Mouse (Mus musculus) heart, embryonic 15.5 days (tissue): ENCODE measurements at regions not wholly inside any gene's neighbourhood (a gene's known extent, or its start where the extent isn't known, plus 50 kb on each side); places are given as distances from the start of the nearest gene placed in this dataset.

Source experiments
- ATAC-seq: fragments of 200-750 bp; cut with Nextera tagmentation; replicated peaks from 2 replicates; pipeline ENCODE4 v1.8.0; 2017; ENCODE audit warnings: low read depth, moderate TSS enrichment; ENCODE audit not compliant: insufficient number of reproducible peaks, insufficient read depth, low FRiP score
- H3K27ac ChIP-seq: fragments of 300-500 bp; sonication (generic); 2 replicates; pipeline ENCODE4 v1.5.1; 2015; ENCODE audit warnings: mild to moderate bottlenecking, inconsistent platforms
- H3K27me3 ChIP-seq: fragments of 300-500 bp; sonication (generic); 2 replicates; pipeline ENCODE4 v1.6.1; 2015; ENCODE audit warnings: inconsistent platforms
- H3K36me3 ChIP-seq: fragments of 300-500 bp; sonication (generic); 2 replicates; pipeline ENCODE4 v1.6.1; 2015; ENCODE audit warnings: mild to moderate bottlenecking, inconsistent platforms
- H3K4me1 ChIP-seq: fragments of 300-500 bp; sonication (generic); replicated peaks from 2 replicates; pipeline ENCODE4 v1.6.1; 2015; ENCODE audit warnings: inconsistent platforms
- H3K4me2 ChIP-seq: fragments of 300-500 bp; sonication (generic); 2 replicates; pipeline ENCODE4 v1.6.1; 2015; ENCODE audit warnings: inconsistent platforms, mild to moderate bottlenecking, moderate library complexity
- H3K4me3 ChIP-seq: fragments of 300-500 bp; sonication (generic); 2 replicates; pipeline ENCODE4 v1.5.1; 2015; ENCODE audit warnings: mild to moderate bottlenecking, inconsistent platforms
- H3K9ac ChIP-seq: fragments of 300-500 bp; sonication (generic); 2 replicates; pipeline ENCODE4 v1.6.1; 2015; ENCODE audit warnings: mild to moderate bottlenecking, inconsistent platforms
- H3K9me3 ChIP-seq: fragments of 300-500 bp; sonication (generic); replicated peaks from 2 replicates; pipeline ENCODE4 v1.6.1; 2016; ENCODE audit warnings: inconsistent platforms
- WGBS: fragments of 180-500 bp; shearing (Covaris S2); methylation state at CpG from one replicate; pipeline ENCODE4 v1.1.7; 2015; ENCODE audit warnings: mixed read lengths; 5-methylcytosine and 5-hydroxymethylcytosine counted together

DNA sequence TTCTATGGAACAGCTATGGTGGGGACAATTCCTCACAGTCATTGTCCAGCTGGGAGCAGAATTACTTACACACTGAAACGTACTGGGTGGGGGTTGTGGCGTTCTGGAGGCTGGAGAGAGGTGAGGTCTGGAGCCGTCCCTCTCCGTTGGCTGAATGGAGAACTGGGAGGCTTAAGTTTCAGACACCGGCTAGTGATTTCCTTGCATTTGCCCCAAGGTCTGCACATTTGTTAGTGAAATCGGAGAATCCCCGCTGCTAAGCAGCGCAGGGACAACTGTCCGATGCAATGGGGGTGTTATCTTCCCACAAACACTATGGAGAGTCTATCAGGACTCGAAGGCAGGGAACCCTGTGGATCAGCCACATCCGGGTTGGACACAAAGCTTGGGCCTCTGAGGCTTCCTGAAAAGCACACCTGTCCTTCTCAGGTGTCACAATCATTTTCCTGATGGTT lies 130.1 kb upstream of the Krr1 start:
- Histone ChIP-seq H3K4me3 (no peak overlapping the region), H3K27ac (no peak overlapping the region), H3K27me3 (no peaks in the 10 kb centered on the region), H3K9ac (no peak overlapping the region), H3K9me3 (no peaks in the 10 kb centered on the region), H3K36me3 (no peaks in the 10 kb centered on the region), H3K4me2 (no peak overlapping the region), H3K4me1 (peaks cover 3% of the 10 kb centered on the region; the same call in 1 of the 2 replicates)
- 59% methylated on average over 11 of the region's 11 CpGs for WGBS
- no peak for ATAC-seq

DNA sequence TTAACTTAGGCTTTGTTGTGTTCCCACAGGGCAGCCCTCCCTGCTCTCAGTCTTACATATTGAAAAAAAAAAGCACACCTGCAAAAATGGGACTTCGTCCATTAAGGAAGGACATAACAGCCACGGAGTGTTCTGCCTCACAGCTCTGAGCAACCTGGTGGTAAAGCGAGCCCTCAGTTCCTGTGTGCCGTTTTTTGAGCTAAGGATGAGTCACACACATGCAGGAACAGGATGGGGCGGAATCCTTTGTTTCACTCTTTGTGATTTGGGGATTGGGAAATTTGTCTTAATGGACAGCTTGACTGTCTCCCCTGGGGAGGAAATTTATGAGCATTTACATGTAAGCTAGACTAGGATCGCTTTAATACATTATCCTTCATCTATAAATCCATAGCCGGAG lies 129.6 kb upstream of the Krr1 start:
- Histone ChIP-seq H3K27me3 (no peaks in the 10 kb centered on the region), H3K4me1 (peaks cover 3% of the 10 kb centered on the region; the same call in 1 of the 2 replicates), H3K4me2 (no peak overlapping the region), H3K9me3 (no peaks in the 10 kb centered on the region), H3K9ac (no peak overlapping the region), H3K36me3 (no peaks in the 10 kb centered on the region), H3K4me3 (no peak overlapping the region), H3K27ac (no peak overlapping the region)
- WGBS = 57% methylated on average over 7 of the region's 7 CpGs
- ATAC-seq = no peak

DNA sequence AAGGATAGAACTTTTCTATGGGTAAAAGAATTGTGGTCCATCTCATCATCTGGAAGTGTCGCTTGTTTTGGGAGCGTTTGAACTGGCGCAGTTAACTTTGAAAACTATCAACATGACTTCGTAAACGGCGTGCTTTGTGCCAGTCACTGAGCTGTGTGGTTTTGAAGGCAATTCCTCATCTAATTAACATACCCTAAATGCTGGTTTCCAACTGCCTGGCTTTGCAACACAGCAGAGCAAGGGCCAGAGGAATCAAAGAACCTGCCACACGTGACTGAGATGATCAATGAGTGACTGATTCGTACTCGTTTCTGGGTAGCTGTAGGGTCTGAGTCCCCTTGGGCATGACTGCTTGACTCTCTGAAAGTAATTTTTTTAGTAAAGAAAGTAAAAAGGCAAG lies 129.2 kb upstream of the Krr1 start:
- no peak for ATAC-seq
- Histone ChIP-seq H3K27me3 (no peaks in the 10 kb centered on the region), H3K4me3 (no peak overlapping the region), H3K9ac (no peak overlapping the region), H3K36me3 (no peaks in the 10 kb centered on the region), H3K27ac (no peak overlapping the region), H3K4me2 (no peak overlapping the region), H3K9me3 (no peaks in the 10 kb centered on the region), H3K4me1 (peaks cover 3% of the 10 kb centered on the region; the same call in 1 of the 2 replicates)
- WGBS = 79% methylated on average over 9 of the region's 9 CpGs

DNA sequence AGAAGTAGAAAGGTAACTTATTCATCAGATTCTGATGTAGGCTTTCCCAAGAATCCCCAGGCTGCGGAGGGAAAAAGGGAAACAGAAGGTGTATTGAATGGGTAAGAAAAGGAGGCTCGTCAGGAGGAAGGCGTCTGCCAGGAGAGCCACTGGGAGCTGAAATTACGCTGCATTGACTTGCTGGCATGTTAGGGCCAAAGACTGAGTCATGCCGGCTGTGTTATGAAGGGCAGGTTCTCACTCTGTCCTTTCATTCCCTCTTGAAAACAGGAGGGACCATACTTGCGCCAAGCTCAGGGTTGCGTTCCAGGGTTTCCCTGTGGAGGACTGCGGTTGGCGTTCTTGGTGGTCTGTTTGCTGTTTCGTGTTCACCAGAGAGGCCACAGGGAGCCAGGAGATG lies 128.3 kb upstream of the Krr1 start:
- Histone ChIP-seq H3K27me3 (no peaks in the 10 kb centered on the region), H3K9me3 (no peaks in the 10 kb centered on the region), H3K4me2 (no peak overlapping the region), H3K27ac (no peak overlapping the region), H3K36me3 (no peaks in the 10 kb centered on the region), H3K9ac (no peak overlapping the region), H3K4me3 (no peak overlapping the region), H3K4me1 (peaks cover 3% of the 10 kb centered on the region; the same call in 1 of the 2 replicates)
- 93% methylated on average over 10 of the region's 10 CpGs for WGBS
- no peak for ATAC-seq

DNA sequence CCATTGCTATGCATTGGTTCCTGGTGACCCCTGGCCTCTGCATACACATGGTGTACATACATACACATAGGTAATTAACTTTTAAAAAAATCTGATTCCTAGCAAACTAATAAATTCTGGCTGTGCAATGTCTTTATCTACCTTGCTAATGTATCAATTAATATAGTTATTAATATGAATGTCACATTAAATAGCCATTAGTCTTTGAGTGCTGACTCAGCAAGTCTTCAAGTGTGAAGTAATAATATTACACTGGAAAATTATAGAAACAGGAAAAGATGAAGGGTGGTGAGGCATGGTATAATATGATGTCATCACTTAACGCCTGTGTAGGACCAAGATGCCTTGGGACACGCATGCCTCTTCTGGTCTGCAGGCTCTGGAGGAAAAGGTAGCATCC lies 126.5 kb upstream of the Krr1 start:
- ATAC-seq = no peak
- Histone ChIP-seq H3K4me1 (peaks cover 3% of the 10 kb centered on the region; the same call in 1 of the 2 replicates), H3K27ac (no peak overlapping the region), H3K27me3 (no peaks in the 10 kb centered on the region), H3K4me2 (no peak overlapping the region), H3K4me3 (no peak overlapping the region), H3K9me3 (no peaks in the 10 kb centered on the region), H3K9ac (no peak overlapping the region), H3K36me3 (no peaks in the 10 kb centered on the region)
- WGBS = 90% methylated on average over 2 of the region's 2 CpGs

DNA sequence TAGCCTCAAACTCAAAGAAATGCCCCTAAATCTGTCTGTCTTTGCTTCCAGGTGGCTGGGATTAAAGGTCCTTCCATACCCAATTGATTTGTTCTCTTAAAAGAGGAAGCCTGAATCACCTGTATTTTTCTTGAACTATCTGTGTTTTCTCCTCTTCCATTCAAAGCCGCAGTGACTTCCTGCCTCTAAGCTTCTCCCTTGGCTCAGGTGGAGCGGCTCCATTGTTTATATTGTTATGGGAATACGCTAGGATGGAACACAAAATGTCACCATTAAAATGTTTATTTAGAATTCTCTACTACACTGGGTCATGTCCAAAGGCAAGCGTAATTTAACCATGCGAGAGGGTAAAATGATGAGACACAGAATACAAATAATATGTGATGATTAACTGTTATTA lies 118.2 kb upstream of the Krr1 start:
- H3K4me2 ChIP-seq = no peak overlapping the region
- WGBS = 82% methylated on average over 5 of the region's 5 CpGs
- no peak for ATAC-seq
- H3K36me3 ChIP-seq = no peaks in the 10 kb centered on the region
- H3K27me3 ChIP-seq = no peaks in the 10 kb centered on the region
- no peak overlapping the region for H3K4me3 ChIP-seq
- no peak overlapping the region for H3K9ac ChIP-seq
- H3K4me1 ChIP-seq = no peaks in the 10 kb centered on the region
- H3K27ac ChIP-seq = no peak overlapping the region
- H3K9me3 ChIP-seq = no peaks in the 10 kb centered on the region

DNA sequence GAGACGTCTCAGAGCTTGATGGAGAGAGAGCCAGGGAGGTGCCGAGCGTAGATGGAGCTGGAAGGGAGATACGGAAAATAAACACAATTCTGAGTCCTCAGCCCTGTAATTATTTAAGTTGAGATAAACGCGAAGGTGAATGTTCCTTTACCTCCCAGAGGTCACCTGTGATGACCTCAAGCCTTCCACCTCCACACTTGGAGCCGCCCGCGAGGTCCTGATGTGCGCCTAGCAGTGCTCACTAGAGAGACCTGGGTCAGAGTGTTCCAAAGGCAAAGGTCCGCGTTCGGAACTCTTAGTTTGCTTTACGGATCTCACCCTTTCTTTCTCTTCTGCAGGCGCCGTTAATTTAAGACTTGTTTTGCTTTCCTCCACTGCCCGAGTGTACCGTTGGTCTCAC lies 117.0 kb upstream of the Krr1 start:
- WGBS = 87% methylated on average over 18 of the region's 18 CpGs

DNA sequence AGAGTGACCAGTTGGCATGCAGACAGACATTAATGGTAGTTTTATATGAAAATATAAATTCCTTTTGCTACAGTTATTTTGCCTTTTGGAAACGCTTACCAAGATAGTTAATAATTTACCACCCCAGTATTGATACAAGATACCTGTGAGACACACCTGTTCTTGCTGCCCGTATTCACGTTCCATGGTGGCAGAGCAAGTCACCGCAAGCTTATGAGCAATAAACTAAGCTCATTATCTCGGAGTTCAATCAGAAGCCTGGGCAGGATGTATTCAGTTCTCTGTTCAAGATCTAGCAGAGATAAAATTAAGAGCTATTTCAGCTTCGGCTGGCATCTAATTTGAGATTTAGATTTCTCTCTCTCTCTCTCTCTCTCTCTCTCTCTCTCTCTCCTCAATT lies 114.1 kb upstream of the Krr1 start:
- no peaks in the 10 kb centered on the region for H3K4me1 ChIP-seq
- no peaks in the 10 kb centered on the region for H3K36me3 ChIP-seq
- ATAC-seq = no peak
- no peak overlapping the region for H3K4me2 ChIP-seq
- H3K9ac ChIP-seq = no peak overlapping the region
- no peaks in the 10 kb centered on the region for H3K27me3 ChIP-seq
- WGBS = 77% methylated on average over 6 of the region's 6 CpGs
- no peaks in the 10 kb centered on the region for H3K9me3 ChIP-seq
- no peak overlapping the region for H3K4me3 ChIP-seq
- no peak overlapping the region for H3K27ac ChIP-seq

More for the DNA sequence above, 117.0 kb upstream of the Krr1 start:
- H3K4me2 ChIP-seq = no peak overlapping the region
- no peak overlapping the region for H3K27ac ChIP-seq
- H3K27me3 ChIP-seq = no peaks in the 10 kb centered on the region
- ATAC-seq = no peak
- H3K4me1 ChIP-seq = no peaks in the 10 kb centered on the region
- H3K9me3 ChIP-seq = no peaks in the 10 kb centered on the region
- no peak overlapping the region for H3K4me3 ChIP-seq
- no peak overlapping the region for H3K9ac ChIP-seq
- H3K36me3 ChIP-seq = no peaks in the 10 kb centered on the region

DNA sequence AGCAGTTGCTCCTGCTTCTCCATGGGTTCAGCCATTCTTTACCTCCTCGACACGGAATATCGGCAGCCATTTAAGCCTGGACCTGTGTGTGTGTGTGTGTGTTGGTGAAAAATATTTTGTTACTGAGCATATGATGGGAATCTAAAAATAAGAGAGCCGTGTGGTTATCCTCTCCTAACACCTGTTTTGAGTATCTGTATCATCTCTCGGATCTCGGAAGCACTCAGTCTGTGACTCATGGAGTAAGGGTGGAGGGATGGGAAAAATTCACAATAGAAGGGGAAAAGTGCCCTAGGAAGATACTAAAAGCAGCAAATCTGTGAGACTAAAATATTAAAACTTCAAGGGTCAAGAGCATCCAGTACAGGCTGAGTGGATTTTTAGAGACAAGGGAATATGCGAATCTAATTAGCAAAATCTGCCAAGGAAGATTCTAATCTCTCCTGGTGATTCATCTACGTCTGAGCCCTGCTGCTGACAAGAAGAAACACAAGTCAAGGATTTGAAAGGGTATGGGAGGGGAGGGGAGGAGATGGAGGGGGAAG lies 107.1 kb upstream of the Krr1 start:
- Histone ChIP-seq H3K4me1 (no peaks in the 10 kb centered on the region; the same call in 1 of the 2 replicates), H3K9me3 (no peaks in the 10 kb centered on the region), H3K27me3 (no peaks in the 10 kb centered on the region), H3K4me3 (no peak overlapping the region), H3K9ac (no peak overlapping the region), H3K27ac (no peak overlapping the region), H3K4me2 (no peak overlapping the region), H3K36me3 (no peaks in the 10 kb centered on the region)
- 71% methylated on average over 8 of the region's 8 CpGs for whole genome bisulfite sequencing
- ATAC-seq = no peak

DNA sequence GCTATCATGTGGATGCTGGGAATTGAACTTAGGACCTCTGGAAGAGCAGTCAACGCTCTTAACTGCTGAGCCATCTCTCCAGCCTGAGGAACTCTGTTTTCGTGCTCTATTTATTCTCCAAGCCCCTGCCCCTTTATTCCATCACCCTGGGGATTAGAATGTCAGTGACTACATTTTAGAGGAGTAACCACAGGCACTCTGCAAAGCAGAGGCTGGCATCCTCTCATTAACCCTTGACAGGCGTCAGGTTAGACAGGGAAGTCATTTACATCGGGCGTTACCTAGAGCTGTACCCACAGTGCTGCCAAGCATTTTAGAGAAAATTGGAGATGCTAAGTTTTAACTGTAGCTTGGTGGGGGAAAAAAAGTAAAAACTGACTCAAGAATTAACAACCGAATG lies 105.4 kb upstream of the Krr1 start:
- Histone ChIP-seq H3K27ac (no peak overlapping the region), H3K4me2 (no peak overlapping the region), H3K4me1 (no peaks in the 10 kb centered on the region; the same call in 1 of the 2 replicates), H3K9ac (no peak overlapping the region), H3K4me3 (no peak overlapping the region), H3K27me3 (no peaks in the 10 kb centered on the region), H3K9me3 (no peaks in the 10 kb centered on the region), H3K36me3 (no peaks in the 10 kb centered on the region)
- WGBS = 54% methylated on average over 6 of the region's 6 CpGs
- no peak for ATAC-seq

DNA sequence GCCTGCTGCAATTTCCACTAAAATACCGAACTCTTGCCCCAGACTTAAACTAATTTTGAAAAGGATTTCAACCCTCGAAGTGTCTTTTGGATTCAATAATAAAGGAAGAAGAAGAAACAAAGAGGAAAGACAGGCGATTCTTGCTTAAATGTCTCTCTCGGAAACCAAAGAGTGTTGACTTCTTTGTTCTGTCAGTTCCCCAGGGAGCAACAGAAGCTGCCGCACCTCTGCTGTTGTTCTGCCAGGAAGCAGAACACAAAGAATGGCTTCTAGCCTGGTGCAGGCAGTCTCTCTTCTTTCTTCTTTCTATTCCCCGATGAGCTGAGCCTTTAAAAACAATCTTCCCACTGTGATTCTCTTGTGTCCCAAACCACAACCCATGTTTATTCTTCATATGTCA lies 104.9 kb upstream of the Krr1 start:
- ATAC-seq = no peak
- no peaks in the 10 kb centered on the region; the same call in 1 of the 2 replicates for H3K4me1 ChIP-seq
- H3K9ac ChIP-seq = no peak overlapping the region
- H3K27ac ChIP-seq = no peak overlapping the region
- no peaks in the 10 kb centered on the region for H3K27me3 ChIP-seq
- no peaks in the 10 kb centered on the region for H3K36me3 ChIP-seq
- 28% methylated on average over 6 of the region's 6 CpGs for WGBS
- H3K9me3 ChIP-seq = no peaks in the 10 kb centered on the region
- H3K4me3 ChIP-seq = no peak overlapping the region
- no peak overlapping the region for H3K4me2 ChIP-seq

DNA sequence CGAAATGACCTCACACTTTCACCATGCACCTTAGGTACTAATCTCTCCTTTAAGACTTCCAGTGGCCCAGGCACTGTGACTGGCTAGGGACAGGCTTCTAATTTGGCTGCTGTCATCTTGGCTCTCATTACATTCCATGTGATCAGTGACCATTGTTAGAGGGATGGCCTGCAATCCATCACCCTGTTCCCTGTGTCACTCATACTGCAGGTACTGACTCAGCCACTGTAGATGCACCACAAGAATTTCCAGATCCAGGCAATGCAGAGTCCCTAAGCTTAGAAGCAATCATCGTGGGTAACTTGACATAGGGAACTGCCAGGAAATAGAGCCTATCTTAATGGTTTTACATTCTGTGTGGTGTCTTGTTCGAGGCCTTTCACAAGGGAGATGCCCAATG lies 92.1 kb upstream of the Krr1 start:
- 44% methylated on average over 3 of the region's 3 CpGs for WGBS
- no peaks in the 10 kb centered on the region for H3K36me3 ChIP-seq
- no peak overlapping the region for H3K9ac ChIP-seq
- no peak overlapping the region for H3K27ac ChIP-seq
- H3K4me3 ChIP-seq = no peak overlapping the region
- H3K4me1 ChIP-seq = no peaks in the 10 kb centered on the region
- H3K27me3 ChIP-seq = no peaks in the 10 kb centered on the region
- H3K9me3 ChIP-seq = no peaks in the 10 kb centered on the region
- no peak overlapping the region for H3K4me2 ChIP-seq
- ATAC-seq = no peak
